Mouse (Mus musculus) hematopoietic stem cell, adult 5-6 weeks (primary cell): Measurements from ENCODE around the gene Cerk. TPM values are rescaled to one million over a fixed set of nuclear protein-coding genes. Genes with fewer than 3 reads are reported as not detected.
"Not testable (repeated sequence)": the region's sequence is repeated elsewhere in the genome, so short reads cannot be mapped to it uniquely, and the experiment has no call there.

Source experiments
- ATAC-seq, 2 experiments: fragments of 125-278 bp in 1 of 2; replicated peaks in 1 of 2; 2 replicates each; pipeline ENCODE4 v1.8.0; 2016 to 2017; ENCODE audit warnings: inconsistent platforms in 2 of 2, mild to moderate bottlenecking in 2 of 2, moderate number of reproducible peaks in 2 of 2, low read depth in 1 of 2, moderate TSS enrichment in 1 of 2; ENCODE audit not compliant: low FRiP score in 2 of 2, poor library complexity in 2 of 2, severe bottlenecking in 2 of 2, insufficient read depth in 1 of 2, low TSS enrichment in 1 of 2
- total RNA-seq: library from RNA; stranded (forward); fragments of 172-1452, 232-1000 nt; gene quantifications from 2 replicates; pipeline ENCODE4 v1.2.3, GENCODE M21; 2017

Cerk gene
- total RNA-seq, 1 experiment from 2014 or later = 20.3 TPM

GRCm38 (mm10) chr15:86112707-86113341, 73.1 kb downstream of the Cerk start:
- no peak for ATAC-seq

- ATAC-seq = no peak
These were observed 75.4 kb downstream of the Cerk start for GRCm38 (mm10) chr15:86110361-86111103.

- no peak for ATAC-seq
These were observed 76.2 kb downstream of the Cerk start for GRCm38 (mm10) chr15:86109650-86110211.

GRCm38 (mm10) chr15:86109245-86109644, 76.7 kb downstream of the Cerk start:
- ATAC-seq = no peak

- no peak for ATAC-seq
These were observed 78.0 kb downstream of the Cerk start for GRCm38 (mm10) chr15:86107831-86108471.

GRCm38 (mm10) chr15:86105751-86106150, 80.2 kb downstream of the Cerk start:
- no peak for ATAC-seq

GRCm38 (mm10) chr15:86105345-86105697, 80.6 kb downstream of the Cerk start:
- peak in 1 of 2 experiments; percentile 47; a peak in 1 of 4 replicates for ATAC-seq

GRCm38 (mm10) chr15:86104401-86105344, 81.3 kb downstream of the Cerk start:
- ATAC-seq = peak in 1 of 2 experiments; percentile 26; a peak in 1 of 4 replicates

- no peak for ATAC-seq
These were observed 83.6 kb downstream of the Cerk start for GRCm38 (mm10) chr15:86102308-86102707.

GRCm38 (mm10) chr15:86101585-86101984, 84.4 kb downstream of the Cerk start:
- ATAC-seq = no peak

- no peak for ATAC-seq
These were observed 88.1 kb downstream of the Cerk start for GRCm38 (mm10) chr15:86097871-86098270.

- ATAC-seq = not testable (repeated sequence)
These were observed 89.3 kb downstream of the Cerk start for GRCm38 (mm10) chr15:86096604-86097020.

- ATAC-seq = no peak
These were observed 90.0 kb downstream of the Cerk start for GRCm38 (mm10) chr15:86095722-86096603.

- ATAC-seq = no peak
These were observed 91.4 kb downstream of the Cerk start for GRCm38 (mm10) chr15:86094324-86095121.

- ATAC-seq = no peak
These were observed 92.7 kb downstream of the Cerk start for GRCm38 (mm10) chr15:86093236-86093635.
